Mouse (Mus musculus): ENCODE measurements around the gene Evpl. TPM values are rescaled to one million over a fixed set of nuclear protein-coding genes. Genes with fewer than 3 reads are reported as not detected.

The Evpl gene
- polyA plus RNA-seq, 1 experiment from 2014 or later, result 0.62 TPM

DNA sequence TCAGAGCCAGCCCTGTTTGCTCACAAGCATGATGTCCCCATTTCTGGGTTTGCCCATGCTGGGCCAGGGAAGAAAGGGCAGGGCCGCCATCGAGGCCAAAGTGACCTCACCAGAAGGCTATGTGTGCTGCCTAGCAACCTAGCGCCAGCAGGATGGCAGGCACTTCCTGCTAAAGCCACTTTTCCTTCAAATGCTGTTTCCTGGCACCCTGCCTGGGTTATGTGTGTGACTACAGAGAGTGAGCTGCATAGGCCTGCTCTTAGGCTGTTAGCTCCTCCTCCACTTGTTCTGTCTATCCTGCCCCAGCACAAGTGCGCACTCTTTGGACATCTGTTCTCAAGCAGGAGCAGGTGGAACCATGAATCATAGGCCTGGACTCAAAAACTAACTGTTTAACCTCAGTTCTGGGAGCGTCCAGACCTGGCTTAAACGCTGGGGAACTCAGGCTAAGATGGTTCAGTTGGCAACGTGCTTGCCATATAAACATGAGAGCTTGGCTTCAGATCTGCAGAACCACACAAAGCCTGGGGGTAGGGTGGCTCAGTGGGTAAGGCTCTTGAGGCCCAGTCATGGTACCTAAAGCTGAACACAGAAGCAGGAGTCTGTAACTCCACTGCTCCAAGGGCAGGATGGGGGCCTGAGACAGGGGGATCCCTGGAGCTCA, 19.0 kb downstream of the Evpl start:
- ATAC-seq (ENCODE audit: low FRiP score) (peak; percentile 68; the same call in 1 of the 2 replicates), DNase-seq (ENCODE audit: low spot score) (peak; percentile 76)
- peak overlapping the region; percentile 66 for H3K27ac ChIP-seq
- 50% methylated on average over 7 of the region's 7 CpGs for WGBS
- no peak overlapping the region for H3K9ac ChIP-seq
- no peak overlapping the region for H3K4me2 ChIP-seq (replicated peaks)
- peaks cover 38% of the 10 kb centered on the region for H3K27me3 ChIP-seq (ENCODE audit: control insufficient read depth, insufficient read depth, low read length)
- H3K9me3 ChIP-seq (ENCODE audit: control insufficient read depth, low read length), result peaks cover 7% of the 10 kb centered on the region; the same call in 1 of the 2 replicates
- no peaks in the 10 kb centered on the region for H3K4me1 ChIP-seq (replicated peaks; ENCODE audit: control insufficient read depth, insufficient read depth, low read length)
- no peak overlapping the region for H3K4me3 ChIP-seq (replicated peaks; ENCODE audit: low read length)
- H3K36me3 ChIP-seq (replicated peaks; ENCODE audit: control insufficient read depth, insufficient read depth), result no peaks in the 10 kb centered on the region

DNA sequence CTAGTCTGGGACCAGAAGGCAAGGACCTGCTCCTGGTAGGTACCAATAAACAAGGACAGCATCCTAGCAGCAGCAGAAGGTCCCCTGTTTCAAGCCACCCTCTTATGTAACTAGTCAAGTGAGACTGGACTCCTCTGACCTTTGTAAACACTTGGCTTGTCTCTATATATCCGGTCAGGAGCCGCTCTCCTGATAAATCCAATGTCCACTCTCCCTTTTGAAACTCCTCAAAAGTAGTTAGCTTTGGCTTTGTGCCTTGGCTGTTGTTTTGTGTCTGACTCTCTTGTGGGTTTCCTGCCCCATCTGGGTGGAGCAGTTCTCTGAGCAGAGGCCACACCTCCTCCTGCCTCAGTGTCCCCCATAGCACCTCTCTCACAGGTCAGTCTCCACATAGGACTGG, 19.6 kb downstream of the Evpl start:
- H3K9ac ChIP-seq, result no peak overlapping the region
- H3K4me1 ChIP-seq (replicated peaks; ENCODE audit: control insufficient read depth, insufficient read depth, low read length), result no peaks in the 10 kb centered on the region
- no peak for ATAC-seq (ENCODE audit: low FRiP score)
- peak overlapping the region; percentile 66 for H3K27ac ChIP-seq
- DNase-seq (ENCODE audit: low spot score), result no peak
- H3K36me3 ChIP-seq (replicated peaks; ENCODE audit: control insufficient read depth, insufficient read depth), result no peaks in the 10 kb centered on the region
- H3K27me3 ChIP-seq (ENCODE audit: control insufficient read depth, insufficient read depth, low read length), result peaks cover 32% of the 10 kb centered on the region
- peaks cover 7% of the 10 kb centered on the region; the same call in 1 of the 2 replicates for H3K9me3 ChIP-seq (ENCODE audit: control insufficient read depth, low read length)
- no peak overlapping the region for H3K4me2 ChIP-seq (replicated peaks)
- H3K4me3 ChIP-seq (replicated peaks; ENCODE audit: low read length), result no peak overlapping the region
- 70% methylated on average over 2 of the region's 2 CpGs for WGBS

DNA sequence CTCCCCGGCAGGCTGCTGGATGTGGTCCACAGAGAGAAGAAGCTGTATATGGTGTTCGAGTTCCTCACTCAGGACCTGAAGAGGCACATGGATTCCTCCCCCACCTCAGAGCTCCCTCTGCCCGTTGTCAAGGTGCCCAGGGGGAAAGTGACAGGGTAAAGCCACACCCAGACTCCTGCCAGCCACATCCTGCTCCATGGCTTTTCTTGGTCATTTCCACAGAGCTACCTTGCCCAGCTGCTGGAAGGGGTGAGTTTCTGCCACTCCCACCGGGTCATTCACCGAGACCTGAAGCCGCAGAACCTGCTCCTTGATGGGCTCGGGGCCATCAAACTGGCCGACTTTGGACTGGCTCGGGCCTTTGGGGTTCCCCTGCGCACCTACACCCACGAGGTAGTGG, 21.3 kb downstream of the Evpl start:
- no peaks in the 10 kb centered on the region for H3K4me1 ChIP-seq (replicated peaks; ENCODE audit: control insufficient read depth, insufficient read depth, low read length)
- DNase-seq (ENCODE audit: low spot score) (no peak), ATAC-seq (ENCODE audit: low FRiP score) (no peak)
- WGBS, result 85% methylated on average over 11 of the region's 11 CpGs
- H3K36me3 ChIP-seq (replicated peaks; ENCODE audit: control insufficient read depth, insufficient read depth), result peaks cover 6% of the 10 kb centered on the region; the same call in 1 of the 2 replicates
- H3K4me3 ChIP-seq (replicated peaks; ENCODE audit: low read length), result no peak overlapping the region
- H3K4me2 ChIP-seq (replicated peaks), result no peak overlapping the region
- peaks cover 4% of the 10 kb centered on the region; the same call in 1 of the 2 replicates for H3K9me3 ChIP-seq (ENCODE audit: control insufficient read depth, low read length)
- no peak overlapping the region for H3K9ac ChIP-seq
- H3K27ac ChIP-seq, result no peak overlapping the region
- peaks cover 14% of the 10 kb centered on the region for H3K27me3 ChIP-seq (ENCODE audit: control insufficient read depth, insufficient read depth, low read length)

DNA sequence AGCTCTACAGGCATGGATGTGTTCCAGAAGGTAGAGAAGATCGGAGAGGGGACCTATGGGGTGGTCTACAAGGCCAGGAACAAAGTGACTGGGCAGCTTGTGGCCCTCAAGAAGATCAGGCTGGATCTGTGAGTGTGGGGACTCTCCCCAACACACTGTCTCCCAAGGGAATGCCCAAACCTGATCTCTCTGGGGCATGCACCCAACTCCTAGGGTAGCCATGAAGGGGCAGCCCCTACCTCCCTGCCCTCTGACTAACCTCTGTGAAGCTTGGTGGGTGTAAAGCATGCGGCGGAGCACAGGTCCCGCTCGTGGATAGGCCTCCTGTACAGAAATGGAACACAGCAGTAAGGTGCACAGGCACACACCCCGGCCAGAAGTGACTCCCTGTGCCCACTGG, 21.9 kb downstream of the Evpl start:
- no peak overlapping the region for H3K9ac ChIP-seq
- 98% methylated on average over 6 of the region's 6 CpGs for WGBS
- no peaks in the 10 kb centered on the region for H3K4me1 ChIP-seq (replicated peaks; ENCODE audit: control insufficient read depth, insufficient read depth, low read length)
- DNase-seq (ENCODE audit: low spot score), result no peak
- no peak overlapping the region for H3K27ac ChIP-seq
- no peaks in the 10 kb centered on the region for H3K9me3 ChIP-seq (ENCODE audit: control insufficient read depth, low read length)
- H3K27me3 ChIP-seq (ENCODE audit: control insufficient read depth, insufficient read depth, low read length), result peaks cover 9% of the 10 kb centered on the region
- H3K36me3 ChIP-seq (replicated peaks; ENCODE audit: control insufficient read depth, insufficient read depth), result peaks cover 6% of the 10 kb centered on the region; the same call in 1 of the 2 replicates
- H3K4me2 ChIP-seq (replicated peaks), result no peak overlapping the region
- no peak for ATAC-seq (ENCODE audit: low FRiP score)
- no peak overlapping the region for H3K4me3 ChIP-seq (replicated peaks; ENCODE audit: low read length)

DNA sequence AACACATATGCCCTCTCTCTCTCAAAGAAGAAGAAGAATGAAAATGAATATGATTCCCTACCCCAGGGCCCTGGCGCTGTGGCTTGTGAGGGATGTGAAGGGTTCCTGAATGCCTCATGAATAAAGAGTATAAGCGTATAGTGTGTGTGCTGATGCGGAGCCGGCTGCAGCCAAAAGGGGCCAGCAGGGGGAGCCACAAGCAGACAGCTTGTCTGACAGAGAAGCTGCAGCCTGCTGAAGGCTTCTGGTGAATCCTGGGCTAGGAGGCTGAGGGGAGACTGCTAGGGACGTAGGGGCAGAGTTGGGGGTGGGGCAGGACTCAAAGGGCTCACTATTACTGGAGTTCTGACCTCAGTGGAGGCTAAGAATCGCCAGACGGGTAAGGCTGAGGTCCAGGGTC, 22.7 kb downstream of the Evpl start:
- no peaks in the 10 kb centered on the region for H3K9me3 ChIP-seq (ENCODE audit: control insufficient read depth, low read length)
- ATAC-seq (ENCODE audit: low FRiP score), result no peak
- no peak overlapping the region for H3K4me2 ChIP-seq (replicated peaks)
- no peak overlapping the region for H3K4me3 ChIP-seq (replicated peaks; ENCODE audit: low read length)
- H3K9ac ChIP-seq, result no peak overlapping the region
- DNase-seq (ENCODE audit: low spot score), result no peak
- peaks cover under 1% of the 10 kb centered on the region; the same call in 1 of the 2 replicates for H3K27me3 ChIP-seq (ENCODE audit: control insufficient read depth, insufficient read depth, low read length)
- WGBS, result 80% methylated on average over 7 of the region's 7 CpGs
- H3K4me1 ChIP-seq (replicated peaks; ENCODE audit: control insufficient read depth, insufficient read depth, low read length), result no peaks in the 10 kb centered on the region
- H3K36me3 ChIP-seq (replicated peaks; ENCODE audit: control insufficient read depth, insufficient read depth), result peaks cover 6% of the 10 kb centered on the region; the same call in 1 of the 2 replicates
- no peak overlapping the region for H3K27ac ChIP-seq

DNA sequence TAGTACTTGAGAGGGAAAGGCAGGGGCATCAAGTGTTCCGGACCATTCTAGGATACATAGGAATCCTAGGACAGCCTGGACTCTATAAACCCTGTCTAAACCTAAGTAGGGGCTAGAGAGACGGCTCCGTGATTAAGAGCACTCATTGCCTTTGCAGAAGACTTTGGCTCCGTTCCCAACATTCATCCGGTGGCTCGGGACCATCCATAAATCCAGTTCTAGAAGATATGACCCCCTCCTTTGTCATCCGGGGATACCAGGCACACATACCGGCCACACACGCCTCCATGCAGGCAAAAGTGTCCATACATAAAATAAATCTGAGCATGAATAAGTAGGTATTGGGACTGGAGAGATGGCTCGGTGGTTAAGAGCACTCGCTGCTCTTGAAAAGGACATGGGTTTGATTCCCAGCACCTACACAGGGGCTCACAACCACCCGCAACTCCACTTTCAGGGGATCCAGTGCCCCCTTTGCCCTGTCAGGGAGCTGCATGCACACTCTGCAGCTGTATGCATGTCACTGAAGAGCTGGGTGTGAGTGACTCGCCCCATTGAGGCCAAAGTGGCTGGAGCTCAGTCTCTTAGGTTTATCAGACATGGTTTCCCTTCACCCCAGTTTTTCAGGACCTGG, 23.9 kb downstream of the Evpl start:
- WGBS, result 90% methylated on average over 13 of the region's 13 CpGs
- Histone ChIP-seq H3K36me3 (replicated peaks; ENCODE audit: control insufficient read depth, insufficient read depth) (peaks cover 6% of the 10 kb centered on the region; the same call in 1 of the 2 replicates), H3K4me3 (replicated peaks; ENCODE audit: low read length) (no peak overlapping the region), H3K9me3 (ENCODE audit: control insufficient read depth, low read length) (no peaks in the 10 kb centered on the region), H3K4me1 (replicated peaks; ENCODE audit: control insufficient read depth, insufficient read depth, low read length) (no peaks in the 10 kb centered on the region), H3K4me2 (replicated peaks) (no peak overlapping the region), H3K27me3 (ENCODE audit: control insufficient read depth, insufficient read depth, low read length) (no peaks in the 10 kb centered on the region), H3K27ac (no peak overlapping the region), H3K9ac (no peak overlapping the region)
- no peak for ATAC-seq (ENCODE audit: low FRiP score)
- no peak for DNase-seq (ENCODE audit: low spot score)

DNA sequence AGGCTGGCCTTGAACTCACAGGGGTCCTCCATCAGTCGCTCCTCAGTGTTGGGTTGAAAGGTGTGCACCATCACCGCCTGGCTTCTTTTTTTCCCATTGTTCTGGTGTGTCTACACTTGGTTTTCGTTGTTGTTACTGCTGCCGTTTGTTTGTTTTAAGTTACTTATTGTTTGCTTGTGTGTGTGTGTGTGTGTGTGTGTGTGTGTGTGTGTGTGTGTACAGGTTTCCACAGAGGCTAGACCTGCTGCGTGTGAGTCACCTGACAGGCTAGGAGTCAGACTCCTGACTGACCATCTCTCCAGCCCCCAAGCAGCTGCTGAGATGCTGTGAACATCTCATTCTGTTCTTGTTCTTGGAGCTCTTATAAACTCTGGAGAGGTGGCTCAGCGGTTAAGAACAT, 25.0 kb downstream of the Evpl start:
- 91% methylated on average over 6 of the region's 6 CpGs for WGBS
- no peaks in the 10 kb centered on the region for H3K27me3 ChIP-seq (ENCODE audit: control insufficient read depth, insufficient read depth, low read length)
- H3K9me3 ChIP-seq (ENCODE audit: control insufficient read depth, low read length), result no peaks in the 10 kb centered on the region
- no peak overlapping the region for H3K27ac ChIP-seq
- DNase-seq (ENCODE audit: low spot score) (no peak), ATAC-seq (ENCODE audit: low FRiP score) (no peak)
- no peak overlapping the region for H3K4me2 ChIP-seq (replicated peaks)
- no peak overlapping the region for H3K9ac ChIP-seq
- H3K4me1 ChIP-seq (replicated peaks; ENCODE audit: control insufficient read depth, insufficient read depth, low read length), result no peaks in the 10 kb centered on the region
- peaks cover 12% of the 10 kb centered on the region; the same call in 1 of the 2 replicates for H3K36me3 ChIP-seq (replicated peaks; ENCODE audit: control insufficient read depth, insufficient read depth)
- H3K4me3 ChIP-seq (replicated peaks; ENCODE audit: low read length), result no peak overlapping the region

DNA sequence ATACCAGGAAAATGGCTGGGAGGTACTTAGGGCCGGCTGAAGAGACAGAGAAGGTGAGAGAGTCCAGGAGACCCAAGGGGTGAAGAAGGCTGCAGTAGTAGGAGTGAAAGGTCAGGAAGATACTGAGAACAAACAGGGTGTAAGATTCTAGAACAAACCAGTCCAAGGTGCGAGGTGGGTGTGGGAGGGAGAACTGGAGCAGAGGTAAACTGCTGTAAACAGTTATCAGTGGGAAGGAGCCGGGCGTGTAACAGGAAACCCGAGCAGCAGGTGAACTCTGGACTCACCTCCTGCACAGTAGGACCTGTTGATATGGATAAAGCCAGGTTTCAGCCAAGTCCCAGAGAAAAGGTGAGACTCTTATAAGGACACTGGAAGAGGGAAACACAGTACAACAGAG, 27.2 kb downstream of the Evpl start:
- no peak overlapping the region for H3K27ac ChIP-seq
- H3K9me3 ChIP-seq (ENCODE audit: control insufficient read depth, low read length), result no peaks in the 10 kb centered on the region
- H3K4me1 ChIP-seq (replicated peaks; ENCODE audit: control insufficient read depth, insufficient read depth, low read length), result no peaks in the 10 kb centered on the region
- no peak for ATAC-seq (ENCODE audit: low FRiP score)
- no peak overlapping the region for H3K4me2 ChIP-seq (replicated peaks)
- H3K27me3 ChIP-seq (ENCODE audit: control insufficient read depth, insufficient read depth, low read length), result no peaks in the 10 kb centered on the region
- no peak overlapping the region for H3K9ac ChIP-seq
- H3K36me3 ChIP-seq (replicated peaks; ENCODE audit: control insufficient read depth, insufficient read depth), result peaks cover 30% of the 10 kb centered on the region
- WGBS, result 74% methylated on average over 5 of the region's 5 CpGs
- H3K4me3 ChIP-seq (replicated peaks; ENCODE audit: low read length), result no peak overlapping the region
- DNase-seq (ENCODE audit: low spot score), result no peak

DNA sequence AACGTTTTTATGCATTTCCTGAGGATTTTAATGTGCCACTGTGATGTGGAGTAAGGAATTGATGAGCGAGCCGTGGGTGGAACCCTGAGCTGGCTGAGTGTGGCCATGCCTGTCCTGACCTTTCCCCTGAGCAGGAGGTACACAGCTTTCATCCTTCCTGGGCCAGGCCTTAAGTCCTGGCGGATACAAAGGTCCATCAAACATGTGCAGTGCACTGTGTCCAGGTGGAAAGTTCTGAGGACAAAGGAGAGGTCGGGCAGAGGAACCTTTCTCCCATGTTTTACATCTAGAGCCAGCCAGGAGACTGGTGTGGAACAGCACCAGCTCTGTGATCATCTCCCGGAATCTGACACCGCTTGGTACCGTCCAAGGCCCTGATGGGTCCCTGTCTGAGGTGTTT, 28.6 kb downstream of the Evpl start:
- Histone ChIP-seq H3K4me1 (replicated peaks; ENCODE audit: control insufficient read depth, insufficient read depth, low read length) (no peaks in the 10 kb centered on the region), H3K4me3 (replicated peaks; ENCODE audit: low read length) (no peak overlapping the region), H3K27ac (no peak overlapping the region), H3K9me3 (ENCODE audit: control insufficient read depth, low read length) (no peaks in the 10 kb centered on the region), H3K9ac (no peak overlapping the region), H3K27me3 (ENCODE audit: control insufficient read depth, insufficient read depth, low read length) (no peaks in the 10 kb centered on the region), H3K36me3 (replicated peaks; ENCODE audit: control insufficient read depth, insufficient read depth) (peaks cover 41% of the 10 kb centered on the region), H3K4me2 (replicated peaks) (no peak overlapping the region)
- ATAC-seq (ENCODE audit: low FRiP score) (no peak), DNase-seq (ENCODE audit: low spot score) (no peak)
- 86% methylated on average over 8 of the region's 8 CpGs for WGBS
